Mouse (Mus musculus): ENCODE measurements at regions not wholly inside any gene's neighbourhood (a gene's known extent, or its start where the extent isn't known, plus 50 kb on each side); places are given as distances from the start of the nearest gene placed in this dataset.

GRCm38 (mm10) chr16:96372021-96372751 lies 71.2 kb downstream of the Itgb2l start:
- no peak for DNase-seq (ENCODE audit: low read depth in 1 of 2, low spot score in 2 of 2)

GRCm38 (mm10) chr16:96371117-96371516 lies 72.3 kb downstream of the Itgb2l start:
- no peak for DNase-seq (ENCODE audit: low read depth in 1 of 2, low spot score in 2 of 2)

GRCm38 (mm10) chr16:96370213-96370612 lies 73.2 kb downstream of the Itgb2l start:
- peak in 1 of 2 experiments; percentile 5 for DNase-seq (ENCODE audit: low read depth in 1 of 2, low spot score in 2 of 2)
